Mouse (Mus musculus) spleen, adult 2 months (tissue): ENCODE measurements around the gene Ly6g.

Experiments
- CTCF ChIP-seq: fragments of 200-500 bp; IDR thresholded peaks from 2 replicates; pipeline ENCODE4 v1.5.1; 2011; ENCODE audit warnings: mild to moderate bottlenecking, inconsistent platforms; ENCODE audit not compliant: insufficient read depth, insufficient read length, insufficient replicate concordance; ENCODE audit errors: extremely low read depth
- POLR2A ChIP-seq: fragments of 200-500 bp; IDR thresholded peaks from 2 replicates; pipeline ENCODE4 v1.6.1; 2011; ENCODE audit warnings: low read depth, low read length, inconsistent platforms

- TF ChIP-seq CTCF (no peak), POLR2A (no peak)
Observed at GRCm38 (mm10) chr15:75153087-75153486, 2.0 kb upstream of the Ly6g start.
